Mouse (Mus musculus): Measurements from ENCODE around the gene Cldn22.

Cldn22 gene

DNA sequence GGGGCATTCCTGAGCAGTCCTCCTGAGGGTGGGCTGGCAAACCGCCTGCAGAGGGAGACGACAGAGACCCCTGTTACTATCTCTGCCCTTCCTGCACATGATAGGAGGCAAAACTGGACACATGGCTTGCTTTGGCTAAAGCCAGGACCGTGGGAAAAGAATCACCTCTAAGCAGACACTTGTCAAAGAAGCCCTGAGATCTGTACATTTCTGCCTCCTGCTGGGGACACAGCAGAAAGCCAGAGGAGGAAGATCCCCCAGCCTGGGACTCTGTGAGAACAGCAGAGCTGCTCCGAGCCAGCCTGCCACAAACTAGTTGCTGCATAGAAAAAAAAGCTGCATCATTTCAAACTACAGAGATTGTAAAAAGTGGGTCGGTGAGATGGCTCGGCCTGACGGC lies 18.8 kb downstream of the Cldn22 start:
- no peak for DNase-seq

DNA sequence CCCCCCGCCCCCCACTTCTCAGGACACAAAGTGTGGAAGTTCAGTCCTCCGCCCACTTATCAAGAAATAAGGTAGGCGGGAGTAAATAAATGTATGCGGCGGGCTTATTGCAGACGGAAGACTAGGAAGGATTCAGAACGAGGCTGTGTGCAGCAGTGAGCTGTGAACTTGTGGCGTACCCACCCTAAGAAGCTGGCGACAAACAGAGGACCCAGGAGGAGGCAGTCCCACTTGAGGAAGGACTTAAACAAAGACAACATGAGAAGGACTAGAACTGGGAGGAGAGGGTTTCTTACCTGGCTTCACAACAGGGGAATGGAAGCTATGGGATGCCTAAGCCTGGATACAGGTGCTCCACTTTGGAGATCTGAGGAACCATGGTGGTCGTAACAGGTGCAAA lies 19.4 kb downstream of the Cldn22 start:
- DNase-seq, result no peak

DNA sequence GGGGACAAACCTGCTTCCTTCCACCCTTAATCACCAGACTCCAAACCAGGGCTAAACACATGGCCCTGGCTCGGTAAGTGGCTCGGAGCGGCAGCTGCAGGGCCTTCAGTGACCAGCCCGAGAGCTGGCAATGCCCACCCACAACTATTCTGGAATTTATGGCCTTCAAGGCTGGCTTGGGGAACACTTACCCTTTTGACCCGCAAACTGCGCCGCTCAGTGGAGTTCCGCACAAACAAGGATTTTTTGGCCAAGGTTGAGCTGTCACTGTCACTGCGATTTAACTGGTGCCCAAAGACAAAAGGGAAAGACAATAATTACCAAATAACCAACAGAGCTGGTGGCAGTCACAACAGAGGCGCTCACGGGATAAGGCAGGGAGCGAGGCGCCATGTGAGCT lies 21.7 kb downstream of the Cldn22 start:
- DNase-seq, result no peak

DNA sequence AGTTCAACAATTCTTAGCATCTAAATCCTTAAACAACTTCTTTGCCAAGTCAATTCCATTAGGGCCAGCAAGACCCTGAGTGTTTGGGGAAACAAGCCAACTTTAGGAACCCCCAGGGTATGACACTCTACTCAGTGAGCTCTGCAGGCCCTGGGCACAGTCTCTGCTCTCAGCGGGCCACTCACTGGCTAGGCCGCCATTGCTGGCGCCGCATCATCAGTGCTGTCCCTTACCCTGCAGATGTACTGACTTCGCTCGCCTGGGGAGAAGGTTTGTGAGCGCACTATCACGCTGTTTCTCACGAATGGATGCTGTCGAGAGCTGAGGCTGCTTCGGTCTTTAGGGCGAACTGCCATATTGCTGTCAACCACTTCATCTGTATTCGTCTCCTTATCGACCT lies 22.9 kb downstream of the Cldn22 start:
- no peak for DNase-seq

DNA sequence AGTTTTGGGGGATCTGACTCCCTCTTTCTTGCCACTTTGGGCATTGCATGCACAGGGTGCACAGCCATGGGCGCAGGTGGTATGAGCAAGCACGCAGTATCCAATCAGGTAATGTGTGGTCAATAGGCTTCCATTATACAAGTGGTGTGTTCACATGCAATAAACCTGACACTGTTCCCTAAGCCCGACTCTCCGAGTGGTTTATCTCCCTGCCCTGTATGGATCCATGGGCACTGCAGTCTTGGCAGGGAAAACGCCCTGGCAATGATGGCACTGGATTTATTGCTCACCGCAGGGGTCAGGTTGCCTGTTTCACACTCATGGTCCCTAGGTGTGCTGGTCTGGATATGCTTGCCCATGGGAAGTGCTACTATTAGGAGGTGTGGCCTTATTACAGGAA lies 23.6 kb downstream of the Cldn22 start:
- no peak for DNase-seq

DNA sequence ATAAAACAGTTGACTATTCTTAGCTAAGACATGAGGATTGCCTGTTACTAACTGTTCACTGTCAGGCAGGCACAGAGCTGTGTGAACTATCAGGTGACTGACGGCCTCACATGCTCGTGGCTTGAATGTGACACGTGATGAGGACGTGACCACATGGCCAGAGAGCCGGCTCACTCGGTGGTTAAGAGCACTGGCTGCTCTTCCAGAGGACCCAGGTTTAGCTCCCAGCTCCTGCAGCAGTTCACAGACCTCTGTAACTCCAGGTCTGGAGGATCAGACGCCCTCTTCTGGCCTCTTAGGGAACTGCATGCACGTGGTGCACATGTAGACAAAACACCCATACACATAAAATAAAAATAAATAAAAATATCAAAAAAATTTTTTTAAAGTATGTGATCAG lies 25.6 kb downstream of the Cldn22 start:
- no peak for DNase-seq

DNA sequence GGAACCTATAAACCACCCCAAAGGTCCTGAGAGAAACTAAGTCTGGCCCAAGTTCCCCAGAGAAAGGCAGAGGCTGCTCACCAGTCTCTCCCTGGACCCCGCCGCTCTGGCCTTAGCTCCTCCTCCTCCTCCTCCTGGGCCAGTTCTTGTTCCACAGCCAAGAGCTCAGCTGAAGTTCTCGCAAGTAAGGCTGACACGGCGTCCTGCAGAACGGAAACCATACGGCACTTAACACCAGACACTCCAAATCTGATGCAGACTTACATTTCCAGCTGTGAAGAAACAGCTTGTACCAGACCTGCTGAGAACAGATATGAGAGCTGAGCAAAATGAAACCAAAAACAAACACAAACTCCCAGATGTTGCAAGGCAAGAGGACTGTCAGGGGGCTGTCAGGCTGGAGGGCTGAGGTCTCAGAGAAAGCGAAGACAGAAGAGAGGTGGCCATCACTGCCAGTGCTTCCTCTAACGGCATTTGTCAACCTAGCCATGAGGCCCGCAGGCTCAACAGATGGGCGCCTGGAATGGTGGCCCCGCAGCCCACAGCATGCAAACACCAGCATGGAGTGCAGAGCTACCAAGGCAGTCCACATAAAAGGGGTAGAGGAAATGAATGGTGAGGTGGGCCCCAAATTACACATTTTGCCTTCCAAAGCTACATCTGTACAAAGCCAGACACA lies 27.7 kb downstream of the Cldn22 start:
- peak in 1 of 2 experiments; percentile 17 for DNase-seq

DNA sequence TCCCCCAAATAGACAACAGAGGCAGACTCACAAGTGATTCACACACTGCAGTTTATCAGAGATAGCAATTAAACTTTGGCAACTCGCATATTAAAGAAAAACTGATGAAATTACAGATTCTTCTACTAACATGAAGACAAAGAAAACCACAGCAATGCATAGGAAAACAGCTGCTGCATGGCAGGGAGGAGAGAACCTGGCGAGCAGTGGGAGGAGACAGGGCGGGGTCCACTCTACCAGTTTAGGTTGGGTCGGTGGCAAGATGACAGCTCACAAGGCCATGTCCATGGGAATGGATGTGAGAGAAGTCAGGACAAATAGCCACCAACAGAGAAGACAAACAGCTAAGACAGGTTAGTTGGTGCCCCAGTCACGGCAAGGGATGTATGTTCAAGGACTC lies 28.5 kb downstream of the Cldn22 start:
- DNase-seq, result no peak

DNA sequence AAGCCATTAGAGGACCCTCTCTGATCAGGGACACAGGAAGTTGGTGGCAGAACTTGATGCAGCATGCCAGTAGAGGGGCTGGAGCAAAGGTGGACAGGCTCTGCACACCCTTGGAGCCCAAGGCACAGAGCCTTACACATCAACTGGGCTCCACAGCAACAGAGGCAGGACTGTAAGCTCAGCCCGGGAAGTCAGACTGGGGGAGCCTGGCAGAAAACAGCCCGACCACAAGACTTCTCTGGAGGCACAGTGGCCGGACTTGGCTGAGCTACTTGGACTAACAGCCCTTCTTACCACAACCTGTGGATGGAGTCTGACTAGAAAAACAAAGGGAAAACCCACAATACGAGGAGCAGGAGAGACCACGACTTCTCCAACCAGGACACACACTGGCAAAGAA lies 29.1 kb downstream of the Cldn22 start:
- DNase-seq, result no peak

DNA sequence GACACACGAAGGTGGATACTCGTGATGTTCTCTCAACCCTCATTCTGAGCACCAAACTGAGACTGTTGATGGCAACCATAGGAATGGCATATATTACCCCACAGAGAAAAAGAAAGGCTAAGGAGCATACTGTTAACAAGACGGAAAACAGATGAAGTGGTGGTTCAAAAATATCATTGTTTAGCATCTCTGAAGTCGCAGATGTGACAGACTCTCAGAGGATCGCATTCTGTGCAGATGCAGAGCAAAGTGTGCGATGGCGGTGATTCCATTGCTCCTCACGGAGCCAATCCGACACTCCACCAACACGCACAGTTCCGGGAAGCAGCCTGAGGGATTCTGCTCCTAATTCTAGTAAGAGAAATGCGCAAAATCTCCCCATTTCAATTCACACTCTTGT lies 35.0 kb downstream of the Cldn22 start:
- DNase-seq, result no peak

DNA sequence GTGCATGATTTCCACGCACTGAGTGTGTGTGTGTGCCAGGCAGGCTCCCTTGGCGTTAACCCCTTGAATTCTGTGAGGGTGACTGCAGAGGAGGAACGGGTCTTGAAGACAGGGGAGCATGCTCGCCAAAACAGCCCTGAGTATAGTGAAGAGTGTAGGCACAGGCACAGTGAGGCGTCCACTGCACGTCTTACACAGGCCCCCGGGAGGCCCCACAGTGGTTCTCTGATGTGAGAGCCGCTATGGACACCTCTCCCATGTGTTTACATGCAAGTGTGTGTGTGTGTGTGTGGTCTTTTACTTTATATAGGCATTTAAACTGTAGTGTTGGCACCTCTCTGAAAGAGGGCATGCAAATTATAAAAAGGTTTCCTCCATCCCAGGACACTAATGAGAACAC lies 42.3 kb downstream of the Cldn22 start:
- no peak for DNase-seq

DNA sequence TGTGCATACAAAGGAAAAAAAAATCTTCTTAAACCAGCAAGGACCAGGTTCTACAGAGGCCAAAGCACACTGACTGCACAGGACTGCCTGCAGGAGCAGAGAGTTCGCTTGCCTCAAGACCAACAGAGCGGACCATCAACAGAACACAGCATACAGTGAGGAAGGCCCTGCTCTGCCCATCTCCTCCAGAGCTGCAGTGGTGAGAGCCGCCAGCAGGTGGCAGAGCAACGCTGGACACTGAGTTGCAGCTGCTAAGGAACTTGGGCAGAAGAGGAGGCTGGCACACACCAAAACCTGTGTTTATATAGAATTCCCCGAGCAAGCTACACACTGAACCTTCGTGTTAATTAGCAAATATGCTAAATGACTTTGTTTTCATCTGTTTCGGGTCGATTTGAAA lies 42.8 kb downstream of the Cldn22 start:
- DNase-seq, result peak; percentile 50 to 83

DNA sequence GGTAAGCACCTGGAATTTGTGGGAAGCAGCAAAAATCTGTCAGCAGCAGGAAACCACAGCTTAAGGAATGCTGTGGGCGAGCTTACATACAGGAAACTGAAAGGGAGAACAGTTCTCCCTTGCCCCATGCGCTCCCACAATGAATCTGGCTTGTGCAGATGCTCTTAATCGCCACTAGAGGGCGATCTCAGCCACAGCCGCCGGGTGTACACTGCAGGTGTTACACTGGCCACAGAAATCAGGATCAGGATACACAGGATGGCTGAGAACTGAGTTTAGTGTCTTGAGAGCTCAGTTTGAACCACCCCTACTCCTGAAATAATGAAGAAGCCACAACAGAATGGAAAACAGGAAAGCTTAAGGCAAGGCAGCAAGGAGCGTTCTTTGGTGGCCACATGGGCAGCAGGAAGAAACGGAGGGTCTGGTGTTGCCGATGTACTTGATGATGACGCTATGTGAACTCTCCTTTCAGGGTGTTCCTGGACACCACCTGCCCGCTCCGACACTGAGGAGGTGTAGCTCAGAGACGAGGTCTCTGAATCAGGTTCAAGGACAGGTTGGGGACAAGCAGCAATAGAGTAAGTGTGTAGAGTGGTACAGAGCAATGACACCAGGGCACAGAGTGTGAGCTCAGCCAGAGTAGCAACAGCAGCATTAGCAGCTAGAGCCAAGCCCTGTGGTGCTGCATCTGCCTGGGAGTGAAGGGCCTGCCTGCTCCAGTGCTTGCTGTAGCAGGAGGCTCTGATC lies 48.3 kb downstream of the Cldn22 start:
- peak in 1 of 2 experiments; percentile 19 for DNase-seq

DNA sequence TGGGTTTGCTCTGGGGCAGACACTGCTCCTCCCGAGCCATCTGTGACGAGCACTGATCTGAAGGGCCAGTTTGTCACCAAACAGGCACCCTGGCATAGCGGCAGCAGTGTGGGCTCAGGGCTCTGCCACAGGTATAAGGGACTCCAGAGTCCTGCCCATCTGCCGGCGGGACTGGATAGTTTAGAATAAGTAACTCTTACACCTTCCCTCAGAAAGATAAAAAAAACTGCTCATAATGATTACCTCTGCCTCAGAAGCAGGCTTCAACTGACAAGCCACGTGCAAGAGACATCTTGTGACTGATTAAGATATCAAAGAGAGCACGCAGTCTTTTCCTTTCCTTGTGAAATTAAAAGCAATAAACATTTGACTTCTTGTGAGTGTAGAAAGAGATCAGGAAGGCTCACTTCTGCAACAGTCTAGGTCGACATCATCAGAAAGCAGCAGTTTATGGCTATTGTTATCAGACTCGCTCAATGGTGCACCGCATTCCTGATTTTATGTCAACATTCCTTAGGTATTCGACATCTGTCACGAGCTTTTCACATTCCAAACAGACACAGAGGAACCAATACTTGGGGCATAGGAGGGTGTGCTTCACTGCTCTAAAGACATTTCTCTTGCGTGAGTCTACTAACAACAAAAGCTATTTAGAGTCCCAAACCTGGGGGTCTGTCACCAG lies 50.4 kb downstream of the Cldn22 start:
- no peak for DNase-seq
